Mouse (Mus musculus): Measurements from ENCODE around the gene Scgb2b11.
"Not testable (repeated sequence)": the region's sequence is repeated elsewhere in the genome, so short reads cannot be mapped to it uniquely, and the experiment has no call there.

The Scgb2b11 gene

DNA sequence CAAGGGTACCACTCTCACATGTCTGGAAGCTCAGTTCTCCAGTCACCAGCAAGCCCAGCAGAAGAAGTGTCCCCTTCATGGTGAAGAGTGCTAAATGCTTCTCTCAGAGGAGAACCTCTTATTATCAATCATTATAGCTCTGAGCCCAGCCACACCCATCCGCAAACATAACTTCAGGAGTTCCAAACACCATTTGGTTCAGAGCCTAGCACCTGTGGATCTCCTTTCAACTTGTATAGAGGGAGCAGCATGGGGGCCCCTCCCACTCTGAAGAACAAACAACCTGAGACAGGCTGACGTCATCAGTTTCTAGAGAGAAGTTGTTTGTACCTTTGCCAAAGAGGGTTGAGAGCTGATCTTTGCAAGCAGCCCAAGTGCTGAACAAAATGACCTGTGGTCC is at the start of gene Scgb2b11:
Gene Scgb2b11 (minus strand): TSS at position 101 of the 400 bp plus-strand sequence.
- DNase-seq (ENCODE audit: extremely low spot score), result not testable (repeated sequence)

DNA sequence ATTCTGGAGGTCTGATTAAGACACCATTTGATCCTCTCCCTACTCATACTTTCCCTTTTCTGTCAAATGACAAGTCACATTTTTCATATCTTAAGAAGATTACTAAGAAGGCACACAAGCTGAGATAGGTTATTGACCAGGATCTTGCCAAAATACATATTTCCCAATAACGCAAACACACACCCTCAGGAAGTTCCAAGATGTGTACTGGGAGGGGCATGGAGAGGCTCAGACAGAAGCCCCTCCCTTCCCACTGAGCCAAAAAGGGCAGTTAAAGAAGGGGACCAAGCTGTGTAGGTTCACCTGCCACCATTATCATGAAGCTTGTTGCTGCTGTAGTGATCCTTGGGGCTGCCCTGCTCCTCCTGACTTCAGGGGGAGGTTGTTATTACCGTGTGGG is 11.6 kb upstream of the Scgb2b11 start, which contains the start of gene Scgb1b11:
Gene Scgb1b11 (plus strand): TSS at position 301 of the 400 bp plus-strand sequence.
- DNase-seq (ENCODE audit: extremely low spot score), result not testable (repeated sequence)
